Mouse (Mus musculus) brain, adult 2 months (tissue): ENCODE data around the gene Prg3.

Experiments used
- DNase-seq: peaks from one replicate; pipeline ENCODE4 v3.0.0; 2011; ENCODE audit warnings: low read depth, low spot score

Prg3 gene

GRCm38 (mm10) chr2:85037047-85038026 is 49.3 kb downstream of the Prg3 start, which contains the start of the genes Ssrp1 and P2rx3:
TSS of gene Ssrp1 (plus strand) at chr2:85037234.
TSS of gene P2rx3 (minus strand) at chr2:85037462.
- DNase-seq, result peak; percentile 98

DNA sequence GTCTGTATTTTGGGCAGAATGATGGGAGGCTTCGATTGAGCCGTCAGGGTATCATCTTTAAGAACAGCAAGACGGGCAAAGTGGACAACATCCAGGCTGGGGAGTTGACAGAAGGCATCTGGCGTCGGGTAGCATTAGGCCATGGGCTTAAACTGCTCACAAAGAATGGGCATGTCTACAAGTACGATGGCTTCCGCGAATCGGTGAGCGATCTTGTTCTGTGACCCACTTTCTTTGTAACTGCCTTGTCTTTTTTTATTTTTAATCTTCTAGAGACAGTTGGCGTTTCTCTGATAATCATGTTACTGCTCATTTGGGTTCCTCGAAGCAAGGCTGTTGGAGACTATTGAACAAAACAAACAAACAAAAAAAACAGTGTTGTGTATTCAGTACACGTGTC is 50.3 kb downstream of the Prg3 start:
- DNase-seq, result no peak
